Mouse (Mus musculus): ENCODE measurements at regions not wholly inside any gene's neighbourhood (a gene's known extent, or its start where the extent isn't known, plus 50 kb on each side); places are given as distances from the start of the nearest gene placed in this dataset.

DNA sequence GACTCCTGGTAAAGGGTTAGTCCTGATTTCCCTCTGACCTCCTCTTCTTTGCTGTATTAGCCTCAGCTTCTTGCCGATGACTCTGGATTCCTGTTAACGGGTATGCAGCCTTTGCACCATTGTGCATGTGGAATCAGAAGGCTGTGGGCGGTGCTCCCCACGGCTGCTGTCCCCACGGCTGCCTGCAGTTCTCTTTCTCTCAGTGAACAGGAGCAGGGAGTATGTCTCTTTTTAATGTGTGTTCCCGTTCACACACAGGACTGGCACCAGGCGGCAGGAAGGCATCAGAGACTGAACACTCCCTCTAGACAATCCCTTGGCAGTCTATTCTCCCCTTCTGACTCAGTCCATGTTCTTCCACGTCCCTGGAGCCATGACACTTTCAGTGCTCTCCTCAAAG, 178.9 kb downstream of the Zfp326 start:
- Histone ChIP-seq H3K4me2 (no peak overlapping the region), H3K9me3 (no peaks in the 10 kb centered on the region), H3K4me1 (no peaks in the 10 kb centered on the region), H3K9ac (no peak overlapping the region), H3K27ac (replicated peaks) (no peak overlapping the region), H3K27me3 (replicated peaks) (0 out of 2 replicates have a peak, but pooled peaks cover 3% of the 10 kb centered on the region), H3K4me3 (no peak overlapping the region), H3K36me3 (no peaks in the 10 kb centered on the region)
- no peak for ATAC-seq (ENCODE audit: extremely low read depth, insufficient number of reproducible peaks, low FRiP score, low TSS enrichment)
- 41% methylated on average over 8 of the region's 8 CpGs for WGBS

GRCm38 (mm10) chr5:106051026-106051425, 174.7 kb downstream of the Zfp326 start:
- no peaks in the 10 kb centered on the region for H3K9me3 ChIP-seq
- WGBS: 76% methylated on average over 8 of the region's 8 CpGs
- no peak overlapping the region for H3K9ac ChIP-seq
- H3K4me1 ChIP-seq: no peaks in the 10 kb centered on the region
- no peak overlapping the region for H3K27ac ChIP-seq (replicated peaks)
- ATAC-seq (ENCODE audit: extremely low read depth, insufficient number of reproducible peaks, low FRiP score, low TSS enrichment): no peak
- no peaks in the 10 kb centered on the region for H3K36me3 ChIP-seq
- no peak overlapping the region for H3K4me3 ChIP-seq
- 0 out of 2 replicates have a peak, but pooled peaks cover 5% of the 10 kb centered on the region for H3K27me3 ChIP-seq (replicated peaks)
- no peak overlapping the region for H3K4me2 ChIP-seq

- H3K9me3 ChIP-seq: no peaks in the 10 kb centered on the region
- H3K9ac ChIP-seq: no peak overlapping the region
- WGBS: 74% methylated on average over 12 of the region's 12 CpGs
- no peak for ATAC-seq (ENCODE audit: extremely low read depth, insufficient number of reproducible peaks, low FRiP score, low TSS enrichment)
- no peaks in the 10 kb centered on the region for H3K36me3 ChIP-seq
- H3K4me2 ChIP-seq: no peak overlapping the region
- no peaks in the 10 kb centered on the region for H3K4me1 ChIP-seq
- no peak overlapping the region for H3K27ac ChIP-seq (replicated peaks)
- peaks cover under 1% of the 10 kb centered on the region; the same call in 1 of the 2 replicates for H3K27me3 ChIP-seq (replicated peaks)
- no peak overlapping the region for H3K4me3 ChIP-seq
Observed at GRCm38 (mm10) chr5:106044878-106045585, 168.7 kb downstream of the Zfp326 start.

- no peak overlapping the region for H3K27ac ChIP-seq (replicated peaks)
- WGBS: 87% methylated on average over 18 of the region's 18 CpGs
- no peaks in the 10 kb centered on the region for H3K9me3 ChIP-seq
- no peaks in the 10 kb centered on the region for H3K36me3 ChIP-seq
- H3K4me1 ChIP-seq: no peaks in the 10 kb centered on the region
- no peak for ATAC-seq (ENCODE audit: extremely low read depth, insufficient number of reproducible peaks, low FRiP score, low TSS enrichment)
- no peaks in the 10 kb centered on the region; the same call in 1 of the 2 replicates for H3K27me3 ChIP-seq (replicated peaks)
- no peak overlapping the region for H3K4me3 ChIP-seq
- H3K4me2 ChIP-seq: no peak overlapping the region
- H3K9ac ChIP-seq: no peak overlapping the region
Observed at GRCm38 (mm10) chr5:106038321-106038720, 162.0 kb downstream of the Zfp326 start.

DNA sequence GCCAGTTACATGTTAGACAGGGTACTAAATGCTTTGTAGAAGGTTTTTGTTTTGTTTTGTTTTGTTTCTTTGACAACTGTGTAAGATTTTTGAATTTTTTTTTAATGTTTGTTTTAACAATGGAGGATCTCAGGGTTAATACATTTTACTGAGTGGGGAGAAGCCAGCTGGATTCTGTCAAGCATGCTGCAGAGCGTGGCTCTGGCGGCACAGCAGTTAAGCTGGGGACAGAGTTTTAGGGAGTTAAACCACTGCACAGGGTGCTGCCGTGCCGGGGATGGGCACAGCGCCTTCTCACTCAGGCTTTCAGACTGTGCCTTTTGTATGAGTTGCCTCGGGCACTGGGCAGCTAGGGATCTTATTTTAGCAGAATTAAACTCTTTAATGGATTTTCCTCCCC, 159.8 kb downstream of the Zfp326 start:
- Histone ChIP-seq H3K36me3 (no peaks in the 10 kb centered on the region), H3K9me3 (no peaks in the 10 kb centered on the region), H3K27ac (replicated peaks) (no peak overlapping the region), H3K4me2 (no peak overlapping the region), H3K27me3 (replicated peaks) (no peaks in the 10 kb centered on the region; the same call in 1 of the 2 replicates), H3K4me3 (no peak overlapping the region), H3K4me1 (no peaks in the 10 kb centered on the region), H3K9ac (no peak overlapping the region)
- ATAC-seq (ENCODE audit: extremely low read depth, insufficient number of reproducible peaks, low FRiP score, low TSS enrichment): no peak
- WGBS: 50% methylated on average over 6 of the region's 6 CpGs

GRCm38 (mm10) chr5:106032956-106033355, 156.6 kb downstream of the Zfp326 start:
- ATAC-seq (ENCODE audit: extremely low read depth, insufficient number of reproducible peaks, low FRiP score, low TSS enrichment): no peak
- H3K4me1 ChIP-seq: no peaks in the 10 kb centered on the region
- no peak overlapping the region for H3K27ac ChIP-seq (replicated peaks)
- H3K4me3 ChIP-seq: no peak overlapping the region
- H3K9me3 ChIP-seq: no peaks in the 10 kb centered on the region
- no peak overlapping the region for H3K4me2 ChIP-seq
- H3K9ac ChIP-seq: no peak overlapping the region
- 78% methylated on average over 4 of the region's 4 CpGs for WGBS
- H3K27me3 ChIP-seq (replicated peaks): no peaks in the 10 kb centered on the region
- no peaks in the 10 kb centered on the region for H3K36me3 ChIP-seq

GRCm38 (mm10) chr5:106026861-106027260, 150.5 kb downstream of the Zfp326 start:
- no peak overlapping the region for H3K9ac ChIP-seq
- no peak overlapping the region for H3K4me2 ChIP-seq
- no peaks in the 10 kb centered on the region for H3K36me3 ChIP-seq
- H3K4me1 ChIP-seq: no peaks in the 10 kb centered on the region
- H3K27me3 ChIP-seq (replicated peaks): no peaks in the 10 kb centered on the region
- no peaks in the 10 kb centered on the region for H3K9me3 ChIP-seq
- WGBS: 58% methylated on average over 2 of the region's 2 CpGs
- no peak overlapping the region for H3K4me3 ChIP-seq
- no peak for ATAC-seq (ENCODE audit: extremely low read depth, insufficient number of reproducible peaks, low FRiP score, low TSS enrichment)
- no peak overlapping the region for H3K27ac ChIP-seq (replicated peaks)

GRCm38 (mm10) chr5:106004292-106004917, 128.0 kb downstream of the Zfp326 start:
- Histone ChIP-seq H3K27me3 (replicated peaks) (peaks cover 16% of the 10 kb centered on the region), H3K27ac (replicated peaks) (no peak overlapping the region), H3K9ac (no peak overlapping the region), H3K4me2 (peak overlapping the region; percentile 4; the same call in 1 of the 2 replicates), H3K9me3 (no peaks in the 10 kb centered on the region), H3K4me3 (no peak overlapping the region), H3K36me3 (no peaks in the 10 kb centered on the region), H3K4me1 (no peaks in the 10 kb centered on the region)
- WGBS: 58% methylated on average over 16 of the region's 16 CpGs
- ATAC-seq (ENCODE audit: extremely low read depth, insufficient number of reproducible peaks, low FRiP score, low TSS enrichment): no peak

- Histone ChIP-seq H3K9ac (no peak overlapping the region), H3K36me3 (no peaks in the 10 kb centered on the region), H3K27ac (replicated peaks) (no peak overlapping the region), H3K4me2 (peak overlapping the region; percentile 16; the same call in 1 of the 2 replicates), H3K9me3 (no peaks in the 10 kb centered on the region), H3K4me3 (no peak overlapping the region), H3K4me1 (no peaks in the 10 kb centered on the region), H3K27me3 (replicated peaks) (peaks cover 16% of the 10 kb centered on the region)
- WGBS: 57% methylated on average over 28 of the region's 28 CpGs
- no peak for ATAC-seq (ENCODE audit: extremely low read depth, insufficient number of reproducible peaks, low FRiP score, low TSS enrichment)
Observed at GRCm38 (mm10) chr5:106003321-106004291, 127.2 kb downstream of the Zfp326 start.

DNA sequence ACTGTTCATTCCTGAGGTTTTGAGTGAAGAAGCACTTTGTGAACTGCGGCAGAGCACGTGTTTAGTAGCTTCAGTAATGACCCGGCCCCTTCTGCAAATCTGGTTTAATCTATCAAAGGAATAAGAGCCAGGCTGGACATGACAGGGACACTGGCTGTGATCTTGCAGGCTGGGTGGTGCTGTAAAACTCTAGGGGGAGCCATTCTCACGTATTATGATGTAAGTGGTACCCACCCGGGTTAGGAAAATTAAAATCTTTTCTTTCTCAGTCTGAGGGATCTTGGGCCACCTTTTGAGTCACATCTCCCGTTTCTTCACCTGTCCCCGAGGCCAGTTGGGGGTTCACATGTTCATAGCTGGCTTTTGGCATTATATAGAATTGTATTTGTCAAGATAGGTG, 126.0 kb downstream of the Zfp326 start:
- no peak for ATAC-seq (ENCODE audit: extremely low read depth, insufficient number of reproducible peaks, low FRiP score, low TSS enrichment)
- Histone ChIP-seq H3K4me1 (no peaks in the 10 kb centered on the region), H3K27me3 (replicated peaks) (peaks cover 16% of the 10 kb centered on the region), H3K27ac (replicated peaks) (no peak overlapping the region), H3K9ac (no peak overlapping the region), H3K36me3 (no peaks in the 10 kb centered on the region), H3K9me3 (no peaks in the 10 kb centered on the region), H3K4me2 (no peak overlapping the region), H3K4me3 (no peak overlapping the region)
- 22% methylated on average over 7 of the region's 7 CpGs for WGBS

DNA sequence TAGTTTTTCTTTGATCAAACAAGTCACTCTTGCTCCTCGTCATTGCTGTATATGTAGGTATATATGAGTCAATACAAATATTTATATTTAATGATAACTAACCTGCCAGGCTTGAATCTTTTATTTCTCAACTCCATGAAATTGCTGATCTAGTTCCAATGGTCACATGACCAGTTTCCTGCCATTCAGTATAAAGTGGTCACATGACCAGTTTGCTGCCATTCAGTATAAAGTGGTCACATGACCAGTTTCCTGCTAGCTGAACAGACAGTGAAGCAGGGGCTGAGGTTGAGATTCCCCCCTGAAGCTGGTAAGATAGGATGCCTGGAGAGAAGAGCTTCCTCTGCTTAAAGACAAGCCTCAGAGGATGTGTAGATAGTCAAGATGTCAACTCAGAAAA, 117.9 kb downstream of the Zfp326 start:
- H3K4me3 ChIP-seq: no peak overlapping the region
- no peak for ATAC-seq (ENCODE audit: extremely low read depth, insufficient number of reproducible peaks, low FRiP score, low TSS enrichment)
- H3K27me3 ChIP-seq (replicated peaks): no peaks in the 10 kb centered on the region
- H3K36me3 ChIP-seq: no peaks in the 10 kb centered on the region
- H3K4me1 ChIP-seq: no peaks in the 10 kb centered on the region
- H3K9me3 ChIP-seq: 0 out of 2 replicates have a peak, but pooled peaks cover 5% of the 10 kb centered on the region
- WGBS: 75% methylated on average over 1 of the region's 1 CpGs
- no peak overlapping the region for H3K4me2 ChIP-seq
- H3K27ac ChIP-seq (replicated peaks): no peak overlapping the region
- no peak overlapping the region for H3K9ac ChIP-seq

All from heart, embryonic 13.5 days (tissue).